Mouse (Mus musculus) bone marrow, adult 2 months (tissue): Measurements from ENCODE around the gene Abhd14a. TPM values are rescaled to one million over a fixed set of nuclear protein-coding genes. Genes with fewer than 3 reads are reported as not detected.

Experiments
- H3K27ac ChIP-seq: fragments of 200-500 bp; 2 replicates; pipeline ENCODE4 v1.5.1; 2012; ENCODE audit warnings: low read depth, mild to moderate bottlenecking, control low read depth, inconsistent platforms, low read length; ENCODE audit not compliant: control insufficient read depth, poor library complexity, insufficient read depth
- H3K4me1 ChIP-seq: fragments of 200-500 bp; 2 replicates; pipeline ENCODE4 v1.6.1; 2011; ENCODE audit warnings: low read length; ENCODE audit not compliant: control insufficient read depth, insufficient read depth
- H3K4me3 ChIP-seq: fragments of 200-500 bp; replicated peaks from 2 replicates; pipeline ENCODE3; 2011; ENCODE audit warnings: mild to moderate bottlenecking, low read depth, low read length, control low read depth; ENCODE audit not compliant: control insufficient read depth
- CTCF ChIP-seq: fragments of 200-500 bp; IDR thresholded peaks from 2 replicates; pipeline ENCODE4 v1.5.1; 2011; ENCODE audit warnings: low read length, control low read depth; ENCODE audit not compliant: control insufficient read depth, insufficient read depth
- POLR2A ChIP-seq: fragments of 200-500 bp; IDR thresholded peaks from 2 replicates; pipeline ENCODE4 v1.6.1; 2011; ENCODE audit warnings: low read depth, mild to moderate bottlenecking, control low read depth, low read length, borderline replicate concordance; ENCODE audit not compliant: control insufficient read depth
- WGBS: fragments of 180-500 bp; shearing (Covaris S2); methylation state at CpG from one replicate; pipeline ENCODE4 v1.1.7; 2018; 5-methylcytosine and 5-hydroxymethylcytosine counted together
- polyA plus RNA-seq: library from polyadenylated mRNA; stranded (reverse); fragments of >200 nt; gene quantifications from 2 replicates; pipeline ENCODE4 v1.2.4, GENCODE M21; 2011; ENCODE audit warnings: low replicate concordance; ENCODE audit not compliant: missing spikeins, insufficient read depth, insufficient read length

Abhd14a gene
- polyA plus RNA-seq, 1 experiment, result 16.3 TPM

DNA sequence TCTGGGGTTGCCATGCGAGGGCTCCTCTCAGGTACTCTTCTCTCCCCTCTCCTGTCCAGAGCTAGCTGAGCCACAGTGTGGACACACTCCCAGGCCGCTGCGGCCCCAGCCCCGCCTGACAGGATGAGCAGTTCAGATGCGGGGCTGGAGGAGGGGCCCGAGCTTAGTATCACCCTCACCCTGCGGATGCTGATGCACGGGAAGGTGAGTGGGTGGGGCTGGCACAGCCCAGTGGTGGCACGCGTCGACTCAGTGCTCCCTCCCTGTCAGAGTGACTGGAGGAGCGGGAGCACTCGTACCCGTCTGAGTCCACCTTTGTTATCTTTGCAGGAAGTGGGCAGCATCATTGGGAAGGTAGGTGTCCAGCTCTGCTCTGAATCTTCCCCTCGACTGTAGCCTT is 12.5 kb upstream of the Abhd14a start:
- TF ChIP-seq CTCF (no peak), POLR2A (no peak)
- H3K27ac ChIP-seq, result no peak overlapping the region
- no peaks in the 10 kb centered on the region for H3K4me1 ChIP-seq
- WGBS, result 86% methylated on average over 15 of the region's 15 CpGs
- H3K4me3 ChIP-seq, result no peak overlapping the region

DNA sequence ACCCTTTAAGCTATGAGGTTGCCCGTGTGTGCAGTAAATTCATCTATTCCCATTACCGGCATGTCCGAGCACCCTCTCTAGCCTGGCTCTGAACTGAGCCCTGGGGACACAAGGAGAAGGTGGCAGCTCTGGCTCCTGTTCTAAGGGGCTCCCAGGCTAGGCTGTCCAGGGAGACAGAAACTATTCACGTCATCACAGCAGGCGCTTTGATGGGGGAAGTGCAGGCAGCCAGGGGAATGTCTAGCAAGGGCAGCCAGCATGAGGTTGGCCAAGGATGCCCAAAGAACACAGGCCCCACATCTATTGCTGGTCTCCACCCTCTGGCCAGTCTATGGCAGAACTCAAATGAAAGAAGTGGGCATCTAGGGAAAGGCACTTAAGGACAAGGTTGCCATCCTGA is 10.4 kb upstream of the Abhd14a start:
- Histone ChIP-seq H3K4me1 (no peaks in the 10 kb centered on the region), H3K27ac (no peak overlapping the region), H3K4me3 (no peak overlapping the region)
- WGBS, result 77% methylated on average over 5 of the region's 5 CpGs
- TF ChIP-seq CTCF (no peak), POLR2A (no peak)

DNA sequence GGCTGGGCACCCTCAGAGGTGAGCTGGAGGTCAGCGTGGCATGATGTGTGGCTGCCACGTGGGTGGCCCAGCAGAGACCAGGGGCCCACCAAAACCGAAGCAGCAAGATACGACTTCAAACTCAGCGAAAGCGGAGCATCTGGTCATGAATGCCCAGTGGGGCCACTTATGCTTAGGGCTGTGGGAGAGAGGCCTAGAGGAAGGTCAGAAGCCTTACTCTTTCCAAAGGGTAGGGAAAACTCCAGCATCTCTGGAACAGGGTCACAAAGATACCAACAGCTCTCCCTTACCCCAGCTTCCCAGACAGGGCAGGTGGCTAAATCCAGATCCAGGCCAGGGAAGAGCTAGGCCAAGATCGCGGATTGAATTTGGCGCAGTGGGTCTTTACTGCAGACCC is 9.7 kb upstream of the Abhd14a start:
- no peak overlapping the region for H3K4me3 ChIP-seq
- H3K4me1 ChIP-seq, result no peaks in the 10 kb centered on the region
- no peak overlapping the region for H3K27ac ChIP-seq
- WGBS, result 93% methylated on average over 9 of the region's 9 CpGs
- no peak for TF ChIP-seq POLR2A
- TF ChIP-seq CTCF, result no peak

DNA sequence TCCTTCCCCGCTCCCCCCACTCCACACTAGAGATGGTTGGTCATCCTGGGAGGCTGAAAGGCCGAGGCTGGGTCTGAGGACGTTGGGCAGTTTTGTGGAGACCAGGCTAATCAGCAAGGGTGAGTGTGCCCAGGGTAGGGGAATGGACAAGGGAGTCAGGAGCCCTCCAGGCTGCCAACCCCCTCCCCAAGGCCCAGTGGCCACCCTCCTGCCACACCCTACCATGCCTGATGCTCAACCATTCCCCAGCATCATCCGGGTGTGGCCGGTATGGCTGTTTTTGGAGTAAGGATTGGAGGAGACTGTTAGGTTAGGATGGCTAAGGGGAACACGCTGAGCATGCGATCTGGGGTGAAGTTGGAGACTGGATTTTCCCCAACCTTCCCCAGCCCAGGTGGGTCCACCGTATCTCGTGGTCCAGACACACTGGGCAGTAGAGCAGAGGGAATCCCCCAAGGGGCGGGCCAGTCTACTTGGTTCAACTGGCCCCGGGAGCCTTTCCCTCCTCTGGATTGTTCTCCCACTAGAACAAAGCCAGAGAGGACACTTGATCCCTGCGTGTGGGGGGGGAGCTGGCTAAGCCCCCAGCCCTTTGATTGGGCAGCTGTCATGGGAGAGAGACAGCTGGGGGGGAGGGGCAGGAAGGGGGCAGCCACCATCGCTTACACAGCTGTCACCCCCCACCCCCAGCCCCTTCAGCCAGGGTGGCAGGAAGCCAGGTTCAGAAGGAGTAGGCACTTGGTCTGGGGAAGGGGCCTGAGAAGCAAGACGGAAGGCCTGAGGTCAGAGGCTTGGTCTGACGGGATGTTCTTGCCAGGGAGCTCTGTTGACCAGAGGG is 9.1 kb upstream of the Abhd14a start:
- no peaks in the 10 kb centered on the region for H3K4me1 ChIP-seq
- 81% methylated on average over 15 of the region's 15 CpGs for WGBS

DNA sequence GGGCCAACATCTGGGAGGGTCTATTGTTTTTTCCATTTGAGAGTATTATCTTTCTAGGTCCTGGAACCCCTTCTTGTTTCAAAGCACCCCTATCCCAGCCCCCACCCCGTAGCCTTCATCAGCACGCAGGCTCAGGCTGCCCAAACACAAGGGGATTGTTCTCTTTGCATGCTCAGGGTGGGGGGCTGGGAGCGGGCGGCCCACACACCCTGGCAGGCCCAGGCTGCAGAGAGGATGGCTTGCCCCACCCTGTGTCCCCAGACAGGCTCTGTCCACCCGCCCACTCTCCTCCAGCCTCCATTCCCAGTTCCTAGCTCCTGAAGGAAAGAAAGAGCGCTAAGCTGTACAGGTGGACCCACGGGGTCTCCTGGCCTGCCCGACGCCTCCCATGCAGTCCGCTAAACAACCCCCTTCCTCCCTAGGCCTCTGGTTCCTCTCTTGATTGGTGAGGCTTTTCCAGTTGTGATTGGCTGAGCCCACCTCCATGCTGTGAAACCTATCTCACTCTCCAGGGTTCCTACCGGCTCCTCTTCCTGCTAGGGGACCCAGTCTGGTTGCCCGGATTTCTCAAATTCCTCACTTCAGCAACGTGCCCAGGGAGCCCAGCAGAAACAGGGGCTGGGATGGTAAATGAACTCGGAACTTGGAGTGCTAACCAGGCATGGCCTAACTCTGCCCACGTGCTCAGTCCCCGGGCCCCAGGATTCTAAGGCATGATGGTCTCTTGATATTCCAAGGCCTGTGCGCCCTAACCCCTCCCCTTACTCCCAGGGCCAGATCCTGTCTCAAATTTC is 7.6 kb upstream of the Abhd14a start:
- 73% methylated on average over 17 of the region's 17 CpGs for WGBS
- Histone ChIP-seq H3K4me1 (no peaks in the 10 kb centered on the region), H3K4me3 (no peak overlapping the region), H3K27ac (no peak overlapping the region)
- TF ChIP-seq CTCF (no peak), POLR2A (no peak)

More for the DNA sequence above, 9.1 kb upstream of the Abhd14a start:
- Histone ChIP-seq H3K27ac (no peak overlapping the region), H3K4me3 (no peak overlapping the region)
- TF ChIP-seq CTCF (no peak), POLR2A (no peak)

DNA sequence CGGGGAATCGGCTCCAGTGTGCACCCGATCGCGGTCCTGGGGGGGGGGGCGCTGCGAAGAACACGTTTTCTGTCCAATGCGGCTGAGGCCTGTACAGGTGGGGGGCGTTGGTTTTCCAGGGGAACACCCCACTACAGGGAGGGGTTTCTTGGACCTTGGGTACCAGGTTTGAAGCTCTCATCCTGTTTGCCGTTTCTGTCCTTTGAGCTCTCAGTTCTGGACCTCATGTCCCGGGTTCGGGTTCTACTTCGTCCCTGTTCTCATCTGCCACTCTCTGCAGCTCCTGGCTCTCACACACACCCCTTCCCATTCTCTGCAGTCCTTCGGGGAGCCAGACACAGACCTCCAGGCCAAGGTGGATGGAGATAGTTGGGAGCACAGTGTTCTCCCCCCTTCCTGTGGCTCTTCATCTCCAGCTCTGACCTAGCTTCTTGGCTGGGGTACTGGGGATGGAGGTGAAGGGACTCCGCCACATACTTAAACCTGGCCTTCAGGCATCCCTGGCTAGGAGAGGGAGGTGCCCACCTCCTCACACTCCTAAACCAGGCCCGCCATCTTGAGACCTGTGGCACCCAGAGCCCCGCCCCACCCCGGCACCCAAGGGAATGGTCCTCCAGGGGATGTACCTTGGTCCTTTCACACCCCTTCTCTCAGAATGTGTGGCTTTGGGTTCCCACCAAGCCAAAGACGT is 6.7 kb upstream of the Abhd14a start:
- TF ChIP-seq POLR2A, result no peak
- no peak for TF ChIP-seq CTCF
- WGBS, result 26% methylated on average over 20 of the region's 20 CpGs
- H3K4me3 ChIP-seq, result no peak overlapping the region
- H3K4me1 ChIP-seq, result no peaks in the 10 kb centered on the region
- H3K27ac ChIP-seq, result no peak overlapping the region

DNA sequence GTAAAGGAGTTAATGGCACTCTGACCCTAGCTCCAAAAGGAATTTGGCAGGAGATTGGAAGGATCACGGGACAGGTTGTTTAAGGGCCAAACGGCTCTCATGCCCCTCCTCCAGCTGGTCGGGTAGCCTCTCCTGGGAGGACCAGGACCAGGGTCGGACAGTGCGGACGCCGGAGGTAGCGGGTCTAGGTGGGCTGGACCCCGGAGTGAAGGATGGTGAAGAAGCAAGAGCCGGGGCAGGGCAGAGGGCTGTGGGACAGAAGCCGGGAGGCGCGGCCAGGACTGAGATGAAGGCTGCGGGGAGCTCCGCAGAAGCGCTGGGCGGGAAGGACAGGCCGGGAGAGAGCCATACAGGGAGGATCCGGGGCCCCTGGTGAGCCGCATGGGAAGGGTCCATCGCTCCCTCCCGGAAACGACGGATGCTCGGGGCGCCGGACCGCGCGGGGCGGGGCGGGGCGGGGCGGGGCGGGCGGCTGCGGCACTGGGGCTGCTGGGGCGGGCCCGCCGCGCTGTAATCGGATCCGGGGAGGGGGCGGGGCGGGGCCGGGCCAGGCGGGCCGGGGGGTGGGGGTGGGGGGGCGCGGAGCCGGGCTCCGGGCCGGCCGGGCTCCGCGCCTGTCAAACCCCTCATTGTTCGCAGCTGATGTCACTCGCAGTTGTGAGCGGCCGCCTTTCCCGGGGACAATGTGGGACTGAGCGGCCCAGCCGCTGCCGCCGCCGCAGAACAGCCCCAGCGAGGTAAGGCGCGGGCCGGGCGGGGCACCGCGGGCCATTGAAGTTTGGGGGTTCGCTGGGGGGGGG is 6.0 kb upstream of the Abhd14a start, which contains the start of gene Pcbp4:
Gene Pcbp4 (plus strand): TSS at position 21 of the 800 bp plus-strand sequence.
- Histone ChIP-seq H3K4me1 (no peaks in the 10 kb centered on the region), H3K27ac (no peak within 1 kb of the TSS; the same call in 1 of the 2 replicates), H3K4me3 (peak within 1 kb of the TSS; percentile 49)
- 2% methylated on average over 41 of the region's 74 CpGs for WGBS
- TF ChIP-seq POLR2A, result no peak
- no peak for TF ChIP-seq CTCF

DNA sequence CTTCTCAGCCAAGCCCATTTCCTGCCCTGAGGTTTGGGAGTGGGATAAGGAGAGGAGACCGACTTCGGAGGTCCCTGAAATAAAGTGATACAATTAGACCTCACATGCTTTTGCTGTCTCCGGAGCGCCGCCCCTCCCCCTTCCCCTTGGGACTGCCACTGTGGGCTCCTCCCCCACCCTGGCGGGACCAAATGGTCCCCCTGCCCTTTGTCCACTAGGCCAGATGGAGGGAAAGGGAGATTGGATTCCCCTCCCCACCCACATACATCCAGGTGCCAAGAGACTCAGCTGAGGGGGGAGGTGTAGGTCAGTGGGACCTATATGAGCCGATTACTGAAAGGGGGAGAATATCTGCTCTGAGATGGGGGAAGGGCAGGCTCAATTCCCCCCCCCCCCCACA is 5.3 kb upstream of the Abhd14a start:
- Histone ChIP-seq H3K27ac (no peak overlapping the region), H3K4me3 (no peak overlapping the region), H3K4me1 (peaks cover 3% of the 10 kb centered on the region; the same call in 1 of the 2 replicates)
- 62% methylated on average over 7 of the region's 7 CpGs for WGBS
- TF ChIP-seq POLR2A, result no peak
- TF ChIP-seq CTCF, result no peak
